Mouse (Mus musculus): ENCODE data around the gene Bmp7. TPM values are rescaled to one million over a fixed set of nuclear protein-coding genes. Genes with fewer than 3 reads are reported as not detected.
A peak's percentile ranks its signal among the peaks of the same experiment; 100 is the strongest.

The Bmp7 gene
- polyA plus RNA-seq, 1 experiment from 2014 or later = 4.4 TPM

DNA sequence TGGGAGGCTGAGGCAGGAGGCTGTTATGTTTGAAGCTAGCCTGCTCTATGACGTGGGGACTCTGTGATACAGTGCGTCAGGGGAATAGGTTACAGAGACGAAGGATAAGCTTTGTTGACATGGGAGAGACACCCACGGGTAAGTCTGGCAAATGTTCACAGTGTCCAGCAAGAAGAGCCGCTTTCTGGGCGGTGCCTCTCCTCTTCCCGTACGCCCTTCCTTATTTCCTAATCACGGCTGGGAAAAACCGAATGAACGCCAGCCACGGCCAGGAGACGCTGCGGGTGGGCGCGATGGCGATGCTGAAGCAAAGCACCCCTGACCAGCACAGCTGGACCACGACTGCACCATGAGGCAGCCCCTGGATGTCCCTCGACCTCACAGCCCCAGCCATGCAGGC is 77.7 kb downstream of the Bmp7 start:
- H3K36me3 ChIP-seq = no peaks in the 10 kb centered on the region
- H3K9me3 ChIP-seq (replicated peaks) = no peaks in the 10 kb centered on the region
- H3K9ac ChIP-seq = no peak overlapping the region
- ATAC-seq = no peak
- 49% methylated on average over 19 of the region's 19 CpGs for WGBS (ENCODE audit: insufficient replicate concordance)
- H3K27ac ChIP-seq = no peak overlapping the region
- H3K27me3 ChIP-seq (replicated peaks) = peaks cover 33% of the 10 kb centered on the region
- no peak overlapping the region for H3K4me3 ChIP-seq
- H3K4me2 ChIP-seq = peak overlapping the region; percentile 26; the same call in 1 of the 2 replicates
- peaks cover 10% of the 10 kb centered on the region; the same call in 1 of the 2 replicates for H3K4me1 ChIP-seq

DNA sequence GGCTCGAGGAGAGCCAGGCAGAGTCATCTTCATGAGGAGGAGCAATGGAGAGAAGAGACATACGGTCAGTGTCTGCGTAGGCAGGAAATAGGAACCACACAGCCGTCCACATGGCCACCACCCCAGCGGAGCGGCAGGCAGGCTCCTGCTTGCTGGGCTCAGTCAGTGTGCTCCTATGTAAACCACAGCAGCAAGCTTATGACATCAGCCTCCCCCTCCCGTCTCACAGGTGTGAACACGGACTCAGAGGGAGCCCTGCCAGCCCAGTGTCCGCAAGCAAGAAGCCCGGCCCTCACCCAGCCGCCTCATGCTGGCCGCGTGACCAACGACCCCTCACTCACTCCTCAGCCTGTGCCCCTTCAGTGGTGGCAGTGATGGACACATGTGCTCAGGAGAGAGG is 78.5 kb downstream of the Bmp7 start:
- no peaks in the 10 kb centered on the region for H3K9me3 ChIP-seq (replicated peaks)
- H3K9ac ChIP-seq = no peak overlapping the region
- no peak for ATAC-seq
- H3K36me3 ChIP-seq = no peaks in the 10 kb centered on the region
- H3K27ac ChIP-seq = no peak overlapping the region
- peaks cover 33% of the 10 kb centered on the region for H3K27me3 ChIP-seq (replicated peaks)
- H3K4me2 ChIP-seq = no peak overlapping the region
- H3K4me3 ChIP-seq = no peak overlapping the region
- H3K4me1 ChIP-seq = peaks cover 10% of the 10 kb centered on the region; the same call in 1 of the 2 replicates
- WGBS (ENCODE audit: insufficient replicate concordance) = 48% methylated on average over 14 of the region's 14 CpGs

DNA sequence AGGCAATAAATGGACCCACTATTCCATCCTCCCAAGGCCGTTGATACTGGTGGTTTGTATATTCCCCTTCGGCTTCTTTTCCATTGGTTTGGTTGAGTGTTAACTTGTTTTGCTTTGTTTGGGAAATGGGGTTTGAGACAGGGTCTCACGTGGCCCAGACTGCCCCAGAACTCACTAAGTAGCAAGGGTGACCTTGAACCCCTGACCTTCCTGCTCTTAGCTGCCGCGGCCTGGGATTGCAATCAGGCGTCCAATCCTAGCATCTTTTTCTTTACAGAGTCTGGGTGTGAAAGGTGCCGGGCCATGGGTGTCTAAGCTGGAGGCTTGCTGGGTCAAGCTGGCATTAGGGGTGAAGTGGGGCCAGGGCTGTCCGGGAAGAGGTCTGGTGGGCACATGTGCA is 79.5 kb downstream of the Bmp7 start:
- Histone ChIP-seq H3K4me1 (peaks cover 10% of the 10 kb centered on the region; the same call in 1 of the 2 replicates), H3K36me3 (no peaks in the 10 kb centered on the region), H3K27me3 (replicated peaks) (peaks cover 33% of the 10 kb centered on the region), H3K4me2 (no peak overlapping the region), H3K27ac (no peak overlapping the region), H3K4me3 (no peak overlapping the region), H3K9me3 (replicated peaks) (no peaks in the 10 kb centered on the region), H3K9ac (no peak overlapping the region)
- no peak for ATAC-seq
- WGBS (ENCODE audit: insufficient replicate concordance) = 68% methylated on average over 8 of the region's 8 CpGs

DNA sequence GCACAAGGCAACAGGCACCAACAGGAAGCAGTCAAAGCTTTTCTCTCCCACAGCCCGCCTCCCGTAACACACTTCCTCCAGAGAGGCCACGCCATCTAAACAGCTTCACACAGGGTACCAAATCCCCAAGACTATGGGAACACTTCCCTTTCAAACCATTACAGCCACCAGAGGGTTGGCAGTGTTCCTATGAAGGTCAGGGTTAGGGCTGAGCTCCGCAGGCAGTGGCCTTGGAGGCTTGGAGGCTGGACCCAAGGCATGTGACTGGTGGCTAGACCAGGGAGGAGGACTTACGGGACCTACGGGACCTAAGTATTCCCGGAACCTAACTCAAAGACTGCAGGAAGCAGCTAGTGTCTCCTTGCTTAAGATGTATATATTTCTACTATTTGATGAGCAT is 80.0 kb downstream of the Bmp7 start:
- Histone ChIP-seq H3K4me1 (peaks cover 10% of the 10 kb centered on the region; the same call in 1 of the 2 replicates), H3K4me2 (no peak overlapping the region), H3K27ac (no peak overlapping the region), H3K4me3 (no peak overlapping the region), H3K36me3 (no peaks in the 10 kb centered on the region), H3K9me3 (replicated peaks) (no peaks in the 10 kb centered on the region), H3K27me3 (replicated peaks) (peaks cover 33% of the 10 kb centered on the region), H3K9ac (no peak overlapping the region)
- no peak for ATAC-seq
- WGBS (ENCODE audit: insufficient replicate concordance) = 64% methylated on average over 7 of the region's 7 CpGs

DNA sequence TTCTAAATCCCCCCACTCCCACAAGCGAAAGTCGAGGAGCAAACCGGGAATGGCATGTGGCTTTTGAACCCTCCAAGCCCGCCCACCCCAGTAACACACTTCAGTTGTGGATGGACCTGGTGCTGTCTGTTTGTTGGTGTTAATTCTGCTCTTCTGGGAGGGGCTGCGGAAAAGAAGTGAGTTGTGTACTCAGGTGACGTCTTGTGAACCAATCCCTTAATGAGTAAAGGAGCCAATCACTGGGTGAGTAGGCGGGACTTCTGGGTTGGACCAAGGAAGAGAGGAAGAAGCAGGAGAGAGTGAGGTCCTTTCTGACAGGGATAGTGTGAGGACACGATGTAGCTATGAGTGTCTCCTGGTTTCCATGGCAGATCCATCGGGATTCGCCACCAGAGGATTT is 83.1 kb downstream of the Bmp7 start:
- no peaks in the 10 kb centered on the region for H3K4me1 ChIP-seq
- WGBS (ENCODE audit: insufficient replicate concordance) = 45% methylated on average over 10 of the region's 10 CpGs
- H3K36me3 ChIP-seq = no peaks in the 10 kb centered on the region
- H3K27me3 ChIP-seq (replicated peaks) = peaks cover 12% of the 10 kb centered on the region
- no peak overlapping the region for H3K9ac ChIP-seq
- no peaks in the 10 kb centered on the region for H3K9me3 ChIP-seq (replicated peaks)
- H3K27ac ChIP-seq = no peak overlapping the region
- no peak for ATAC-seq
- H3K4me2 ChIP-seq = no peak overlapping the region
- no peak overlapping the region for H3K4me3 ChIP-seq

DNA sequence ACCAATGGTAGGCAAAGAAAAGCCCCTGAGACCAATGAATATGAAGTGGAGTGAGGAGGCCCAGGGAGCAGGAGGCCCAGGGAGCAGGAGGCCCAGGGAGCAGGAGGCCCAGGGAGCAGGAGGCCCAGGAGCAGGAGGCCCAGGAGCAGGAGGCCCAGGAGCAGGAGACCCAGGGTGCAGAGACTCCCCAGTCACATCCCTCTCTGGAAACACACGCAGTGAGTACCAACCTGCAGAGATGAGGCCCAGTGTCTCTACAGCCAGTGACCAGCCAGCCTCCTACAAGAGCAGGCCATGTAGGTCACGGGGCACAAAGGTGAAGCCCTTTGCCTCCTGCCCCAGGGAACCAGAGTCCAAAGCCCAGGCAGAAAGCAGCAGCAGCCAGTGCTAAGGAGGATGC is 83.6 kb downstream of the Bmp7 start:
- Histone ChIP-seq H3K9ac (no peak overlapping the region), H3K27ac (no peak overlapping the region), H3K9me3 (replicated peaks) (no peaks in the 10 kb centered on the region), H3K4me2 (no peak overlapping the region), H3K4me1 (no peaks in the 10 kb centered on the region), H3K27me3 (replicated peaks) (peaks cover 7% of the 10 kb centered on the region), H3K4me3 (no peak overlapping the region), H3K36me3 (no peaks in the 10 kb centered on the region)
- ATAC-seq = no peak
- WGBS (ENCODE audit: insufficient replicate concordance) = 51% methylated on average over 2 of the region's 2 CpGs

DNA sequence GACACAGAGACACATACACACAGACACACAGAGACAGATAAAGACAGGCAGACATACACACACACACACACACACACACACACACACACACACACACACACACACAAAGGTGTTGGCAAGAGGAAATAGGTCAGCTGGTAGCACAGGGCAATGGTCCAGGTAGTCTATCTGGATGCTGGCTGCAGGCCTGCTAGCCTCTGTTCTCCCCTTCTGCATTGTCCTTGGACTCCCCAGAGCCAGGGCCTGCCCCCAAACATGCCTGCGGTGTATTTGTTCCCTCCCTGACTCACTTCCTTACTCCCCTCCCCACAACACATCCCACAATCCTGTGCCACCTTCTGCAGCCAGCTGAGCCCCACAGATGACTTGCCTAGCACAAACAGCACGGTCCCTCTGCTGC is 86.0 kb downstream of the Bmp7 start:
- no peak overlapping the region for H3K4me3 ChIP-seq
- WGBS (ENCODE audit: insufficient replicate concordance) = 53% methylated on average over 2 of the region's 2 CpGs
- H3K27ac ChIP-seq = no peak overlapping the region
- H3K9ac ChIP-seq = no peak overlapping the region
- no peaks in the 10 kb centered on the region for H3K9me3 ChIP-seq (replicated peaks)
- H3K4me2 ChIP-seq = no peak overlapping the region
- no peak for ATAC-seq
- H3K36me3 ChIP-seq = no peaks in the 10 kb centered on the region
- no peaks in the 10 kb centered on the region for H3K4me1 ChIP-seq
- H3K27me3 ChIP-seq (replicated peaks) = no peaks in the 10 kb centered on the region; the same call in 1 of the 2 replicates

DNA sequence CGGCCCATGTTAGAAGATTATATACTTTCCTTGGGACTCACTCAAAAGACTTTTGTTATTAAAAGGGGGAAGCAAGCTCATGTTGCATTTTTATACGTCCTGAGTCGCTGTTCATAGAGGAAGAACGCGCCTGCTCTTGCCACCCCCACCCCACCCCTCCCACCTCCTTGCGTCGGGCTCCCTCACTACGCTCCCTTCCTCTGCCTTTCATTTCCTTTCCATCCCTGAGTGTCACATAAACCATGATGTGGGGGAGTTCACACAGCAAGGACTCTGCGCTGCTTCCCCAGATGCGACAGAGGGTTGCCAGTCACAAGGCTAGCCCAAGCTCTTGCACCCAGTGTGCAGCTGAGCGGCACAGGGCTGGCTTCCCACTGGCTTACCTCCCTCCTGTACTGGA is 88.3 kb downstream of the Bmp7 start:
- Histone ChIP-seq H3K4me3 (no peak overlapping the region), H3K27ac (no peak overlapping the region), H3K9me3 (replicated peaks) (no peaks in the 10 kb centered on the region), H3K4me2 (no peak overlapping the region), H3K9ac (no peak overlapping the region), H3K36me3 (no peaks in the 10 kb centered on the region), H3K4me1 (no peaks in the 10 kb centered on the region), H3K27me3 (replicated peaks) (no peaks in the 10 kb centered on the region; the same call in 1 of the 2 replicates)
- WGBS (ENCODE audit: insufficient replicate concordance) = 62% methylated on average over 11 of the region's 11 CpGs
- no peak for ATAC-seq

DNA sequence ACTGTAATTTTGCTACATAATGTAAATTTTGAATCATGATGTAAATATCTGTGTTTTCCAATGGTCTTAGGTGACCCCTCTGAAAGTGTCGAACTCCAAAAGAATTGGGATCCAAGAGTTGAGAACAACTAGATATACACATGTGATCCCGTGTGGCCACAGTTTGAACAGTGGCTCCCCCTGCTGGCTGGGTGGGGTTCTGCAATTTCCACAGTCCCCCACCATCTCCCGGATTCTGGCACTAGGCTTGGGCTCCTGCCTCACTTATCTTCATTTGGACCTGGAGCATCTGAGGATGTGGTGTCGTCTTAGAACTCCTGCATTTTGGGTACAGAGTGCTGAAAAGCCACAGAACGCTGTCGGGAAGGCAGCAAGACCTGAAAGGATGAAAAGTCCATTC is 91.9 kb downstream of the Bmp7 start:
- H3K4me2 ChIP-seq = no peak overlapping the region
- no peaks in the 10 kb centered on the region for H3K36me3 ChIP-seq
- no peak overlapping the region for H3K4me3 ChIP-seq
- H3K9ac ChIP-seq = no peak overlapping the region
- H3K4me1 ChIP-seq = no peaks in the 10 kb centered on the region
- H3K27ac ChIP-seq = no peak overlapping the region
- no peaks in the 10 kb centered on the region; the same call in 1 of the 2 replicates for H3K27me3 ChIP-seq (replicated peaks)
- 54% methylated on average over 6 of the region's 6 CpGs for WGBS (ENCODE audit: insufficient replicate concordance)
- no peak for ATAC-seq
- H3K9me3 ChIP-seq (replicated peaks) = no peaks in the 10 kb centered on the region

DNA sequence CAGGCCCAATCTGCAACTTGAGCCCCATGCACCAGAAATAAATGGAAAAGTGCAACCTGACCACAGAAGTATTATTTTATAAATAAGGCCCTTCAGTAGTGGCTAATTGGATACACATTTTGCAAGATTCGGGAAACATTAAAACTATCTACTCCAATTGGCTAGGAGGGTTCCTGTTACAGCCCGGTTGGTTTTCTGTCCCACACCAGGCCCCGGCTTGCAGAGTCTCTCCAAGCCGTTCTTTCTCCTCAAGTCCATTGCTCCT is 93.9 kb downstream of the Bmp7 start:
- Histone ChIP-seq H3K9ac (no peak overlapping the region), H3K27ac (no peak overlapping the region), H3K4me3 (no peak overlapping the region), H3K4me2 (no peak overlapping the region), H3K4me1 (no peaks in the 10 kb centered on the region), H3K27me3 (replicated peaks) (no peaks in the 10 kb centered on the region), H3K36me3 (no peaks in the 10 kb centered on the region), H3K9me3 (replicated peaks) (no peaks in the 10 kb centered on the region)
- ATAC-seq = no peak
- WGBS (ENCODE audit: insufficient replicate concordance) = 76% methylated on average over 4 of the region's 4 CpGs

DNA sequence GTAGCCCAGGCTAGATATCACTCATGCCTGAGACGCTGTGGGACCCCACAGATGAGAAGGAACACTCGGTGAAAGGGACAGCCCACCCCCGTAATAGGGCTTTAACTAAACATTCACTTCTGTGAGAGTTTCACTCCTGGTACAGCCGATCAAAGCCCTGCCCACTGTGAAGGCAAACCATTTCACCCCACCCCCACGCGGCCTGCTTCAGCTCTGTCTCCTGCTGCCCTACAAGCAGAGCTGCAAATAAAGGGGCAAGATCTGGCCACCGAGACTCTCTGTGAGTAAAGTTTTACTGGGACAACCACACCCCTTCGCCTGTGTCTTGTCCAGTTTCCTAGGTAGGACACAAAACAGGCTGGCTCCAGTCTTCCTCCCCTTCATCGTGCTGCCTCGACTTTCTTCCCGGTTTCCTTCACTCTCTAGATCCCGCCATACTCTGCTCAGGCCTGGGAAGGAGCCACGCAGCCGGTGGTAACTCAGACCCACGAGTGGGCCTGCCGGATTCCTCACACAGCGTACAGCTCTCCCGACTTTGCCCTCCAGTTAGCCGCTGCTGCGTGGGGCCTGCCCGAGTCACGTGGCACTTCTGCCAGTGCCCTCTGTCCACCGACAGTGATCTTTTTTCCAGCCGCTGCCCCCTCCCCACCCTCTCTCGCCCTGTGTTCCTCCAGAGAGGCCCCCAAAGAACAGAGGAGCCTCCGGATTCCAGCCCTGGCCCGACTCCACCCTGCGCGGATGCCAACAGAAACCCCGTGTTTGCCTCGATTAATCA is 94.4 kb downstream of the Bmp7 start:
- no peak overlapping the region for H3K27ac ChIP-seq
- no peak overlapping the region for H3K4me3 ChIP-seq
- no peak overlapping the region for H3K4me2 ChIP-seq
- H3K27me3 ChIP-seq (replicated peaks) = no peaks in the 10 kb centered on the region
- H3K9ac ChIP-seq = no peak overlapping the region
- no peak for ATAC-seq
- 60% methylated on average over 31 of the region's 31 CpGs for WGBS (ENCODE audit: insufficient replicate concordance)
- no peaks in the 10 kb centered on the region for H3K36me3 ChIP-seq
- no peaks in the 10 kb centered on the region for H3K9me3 ChIP-seq (replicated peaks)
- H3K4me1 ChIP-seq = no peaks in the 10 kb centered on the region

DNA sequence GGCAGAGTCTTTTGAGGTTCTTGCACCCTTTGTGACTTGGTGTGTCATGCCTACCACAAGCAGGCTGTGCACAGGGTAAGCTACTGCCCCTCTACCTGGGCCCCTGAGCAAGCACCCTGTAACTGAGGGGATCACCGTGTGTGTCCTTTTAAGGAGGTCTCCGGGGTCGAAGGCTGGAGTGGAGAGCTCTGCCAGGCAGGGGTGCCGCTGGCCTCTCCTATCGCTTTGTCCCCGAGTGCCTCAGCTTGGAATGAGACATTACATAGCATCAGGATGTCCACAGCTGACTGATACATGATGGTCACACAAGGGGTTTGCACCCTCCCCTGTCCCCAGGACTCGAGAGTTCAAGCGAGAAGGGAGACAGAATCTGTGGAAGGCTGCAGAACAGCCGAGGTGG is 96.2 kb downstream of the Bmp7 start:
- H3K9me3 ChIP-seq (replicated peaks) = no peaks in the 10 kb centered on the region
- no peak overlapping the region for H3K4me2 ChIP-seq
- no peak overlapping the region for H3K9ac ChIP-seq
- no peak overlapping the region for H3K4me3 ChIP-seq
- no peak overlapping the region for H3K27ac ChIP-seq
- ATAC-seq = no peak
- no peaks in the 10 kb centered on the region for H3K36me3 ChIP-seq
- no peaks in the 10 kb centered on the region for H3K27me3 ChIP-seq (replicated peaks)
- WGBS (ENCODE audit: insufficient replicate concordance) = 73% methylated on average over 9 of the region's 9 CpGs
- no peaks in the 10 kb centered on the region for H3K4me1 ChIP-seq

DNA sequence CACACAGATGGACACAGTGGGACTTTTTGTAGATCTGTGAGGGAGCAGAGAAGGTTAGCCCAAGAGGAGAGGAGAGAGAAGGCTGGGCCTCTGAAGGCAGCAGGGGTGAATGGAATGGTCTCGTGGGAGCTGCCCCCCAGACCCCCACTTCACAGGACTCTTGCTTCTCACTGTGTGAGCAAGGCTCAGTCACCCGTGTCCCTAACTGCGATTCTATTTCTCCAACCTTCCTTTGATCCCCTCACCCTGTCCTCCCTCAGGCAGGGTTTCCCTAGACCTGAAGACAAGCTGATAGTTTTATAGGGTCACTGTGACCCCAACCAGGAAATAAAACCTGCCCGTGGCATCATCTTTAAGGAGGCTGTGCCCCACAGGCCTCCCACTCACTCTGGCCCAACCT is 97.8 kb downstream of the Bmp7 start:
- H3K9me3 ChIP-seq (replicated peaks) = no peaks in the 10 kb centered on the region
- H3K27ac ChIP-seq = no peak overlapping the region
- no peak overlapping the region for H3K4me3 ChIP-seq
- no peak overlapping the region for H3K4me2 ChIP-seq
- no peak overlapping the region for H3K9ac ChIP-seq
- no peaks in the 10 kb centered on the region for H3K27me3 ChIP-seq (replicated peaks)
- 71% methylated on average over 4 of the region's 4 CpGs for WGBS (ENCODE audit: insufficient replicate concordance)
- ATAC-seq = no peak
- H3K4me1 ChIP-seq = no peaks in the 10 kb centered on the region
- H3K36me3 ChIP-seq = no peaks in the 10 kb centered on the region
